8 mouse cellular contexts compared by ENCODE assay signal in genomic region chr5:124112531-124112930, GRCm38 (mm10). TPM values are rescaled to one million over a fixed set of nuclear protein-coding genes. Genes with fewer than 3 reads are reported as not detected.
DNase-seq lines count a peak whose midpoint lies in the region; ATAC-seq and TF ChIP-seq lines count a peak whose summit lies in the region.

No protein-coding gene starts in this region.

- TF ChIP-seq CTCF in kidney, adult 2 months (conservative IDR thresholded peaks at IDR 0.05; ENCODE audit: insufficient read depth, insufficient read length, low read depth, low read length): no peak

- H3K4me2 ChIP-seq in liver, embryonic 11.5 days: peak overlapping the region; percentile 85
- H3K4me2 ChIP-seq in neural tube, embryonic 13.5 days: peak overlapping the region; percentile 76

- peak overlapping the region; percentile 88 for H3K9ac ChIP-seq in liver, embryonic 11.5 days (ENCODE audit: low read depth, low read length)
- H3K9ac ChIP-seq in neural tube, embryonic 13.5 days: peak overlapping the region; percentile 75

- peak; percentile 58 for DNase-seq in kidney, adult 2 months
- no peak for DNase-seq in kidney, adult 18-20 months
- DNase-seq in adrenal gland, postnatal 36 days: peak; percentile 63 to 65
- peak; percentile 33 for DNase-seq in heart, postnatal 4 days
- DNase-seq in liver, embryonic 11.5 days (ENCODE audit: low spot score): no peak
- DNase-seq in right cerebral cortex, adult 18-20 months: no peak
- DNase-seq in urinary bladder, adult 2 months (ENCODE audit: low spot score): no peak

- H3K27me3 ChIP-seq in kidney, adult 2 months (replicated peaks; ENCODE audit: control insufficient read depth, insufficient read depth, low read length): no peaks in the 10 kb centered on the region
- H3K27me3 ChIP-seq in liver, embryonic 11.5 days (replicated peaks; ENCODE audit: control insufficient read depth, insufficient read depth, low read length): no peaks in the 10 kb centered on the region
- H3K27me3 ChIP-seq in neural tube, embryonic 13.5 days: no peaks in the 10 kb centered on the region

- 0% methylated on average over 18 of the region's 18 CpGs for WGBS in kidney, adult 2 months
- 1% methylated on average over 18 of the region's 18 CpGs for WGBS in liver, embryonic 11.5 days
- under 1% methylated on average over 18 of the region's 18 CpGs for WGBS in neural tube, embryonic 13.5 days

- H3K4me3 ChIP-seq in kidney, adult 2 months (ENCODE audit: insufficient read depth, low read depth, low read length): peak overlapping the region; percentile 92
- peak overlapping the region; percentile 95 for H3K4me3 ChIP-seq in liver, embryonic 11.5 days (ENCODE audit: low read depth, low read length)
- peak overlapping the region; percentile 59 for H3K4me3 ChIP-seq in neural tube, embryonic 13.5 days

- no peaks in the 10 kb centered on the region for H3K36me3 ChIP-seq in kidney, adult 2 months (ENCODE audit: control insufficient read depth, insufficient read depth, low read length)
- H3K36me3 ChIP-seq in liver, embryonic 11.5 days (ENCODE audit: control insufficient read depth, insufficient read depth, low read length): 0 out of 2 replicates have a peak, but pooled peaks cover 3% of the 10 kb centered on the region
- H3K36me3 ChIP-seq in neural tube, embryonic 13.5 days: peaks cover 9% of the 10 kb centered on the region

- ATAC-seq in liver, embryonic 11.5 days (replicated peaks; ENCODE audit: low FRiP score): no peak
- ATAC-seq in neural tube, embryonic 13.5 days (ENCODE audit: low read depth): no peak

- H3K9me3 ChIP-seq in liver, embryonic 11.5 days (ENCODE audit: control insufficient read depth, low read length): no peaks in the 10 kb centered on the region
- no peaks in the 10 kb centered on the region for H3K9me3 ChIP-seq in neural tube, embryonic 13.5 days

- no peak for TF ChIP-seq POLR2A in kidney, adult 2 months (IDR thresholded peaks at IDR 0.05; ENCODE audit: low read depth, low read length)

- H3K4me1 ChIP-seq in kidney, adult 2 months (ENCODE audit: control insufficient read depth, insufficient read depth, low read length): peaks cover 8% of the 10 kb centered on the region
- peaks cover 25% of the 10 kb centered on the region for H3K4me1 ChIP-seq in liver, embryonic 11.5 days (replicated peaks; ENCODE audit: control insufficient read depth, insufficient read depth, low read length)
- peaks cover 47% of the 10 kb centered on the region for H3K4me1 ChIP-seq in neural tube, embryonic 13.5 days (replicated peaks)

- peak overlapping the region; percentile 68 for H3K27ac ChIP-seq in kidney, adult 2 months (ENCODE audit: insufficient read depth, low read depth, low read length)
- peak overlapping the region; percentile 89 for H3K27ac ChIP-seq in liver, embryonic 11.5 days (ENCODE audit: low read depth, low read length)
- H3K27ac ChIP-seq in neural tube, embryonic 13.5 days (replicated peaks): peak overlapping the region; percentile 92

RNA-seq across cellular contexts. Expression of gene Ogfod2, which starts 0.4 kb away (rescaled TPM):
- 54.9 and 71.9 TPM in 2 replicates for polyA plus RNA-seq in kidney, adult 2 months (2012; rRNA removed)
- 10 to 100 TPM; 34.2 to 41.1 TPM for total RNA-seq in adrenal gland, postnatal 36 days (2021)
- 10 to 100 TPM; 10.2 to 11.9 TPM for total RNA-seq in heart, postnatal 4 days (2021)
- 23.3 and 29.0 TPM in 2 replicates for polyA plus RNA-seq in liver, embryonic 11.5 days (2014; fragmentation: Nextera tagmentation; extraction: Ambion mirVana)
- 34.1 TPM in 2 replicates for polyA plus RNA-seq in neural tube, embryonic 13.5 days (2015; fragmentation: Nextera tagmentation; extraction: Ambion mirVana)
- 24.8 and 32.2 TPM in 2 replicates for polyA plus RNA-seq in urinary bladder, adult 2 months (2012; rRNA removed)

RNA-seq across cellular contexts. Expression of gene Arl6ip4, which starts 3.4 kb away (rescaled TPM):
- 28.9 and 31.5 TPM in 2 replicates for polyA plus RNA-seq in kidney, adult 2 months (2012; rRNA removed)
- 10 to 100 TPM; 50.0 to 69.2 TPM for total RNA-seq in adrenal gland, postnatal 36 days (2021)
- 10 to 100 TPM; 55.1 to 68.4 TPM for total RNA-seq in heart, postnatal 4 days (2021)
- polyA plus RNA-seq in liver, embryonic 11.5 days (2014; fragmentation: Nextera tagmentation; extraction: Ambion mirVana): 122 and 138 TPM in 2 replicates
- 79.1 and 81.1 TPM in 2 replicates for polyA plus RNA-seq in neural tube, embryonic 13.5 days (2015; fragmentation: Nextera tagmentation; extraction: Ambion mirVana)
- 62.5 and 67.0 TPM in 2 replicates for polyA plus RNA-seq in urinary bladder, adult 2 months (2012; rRNA removed)

RNA-seq across cellular contexts. Expression of gene Abcb9, which starts 16.9 kb away (rescaled TPM):
- polyA plus RNA-seq in kidney, adult 2 months (2012; rRNA removed): 8.1 and 8.5 TPM in 2 replicates
- 10 to 100 TPM; 10.8 to 11.4 TPM for total RNA-seq in adrenal gland, postnatal 36 days (2021)
- 1 to 10 TPM; 4.9 to 5.5 TPM for total RNA-seq in heart, postnatal 4 days (2021)
- 4.1 and 4.8 TPM in 2 replicates for polyA plus RNA-seq in liver, embryonic 11.5 days (2014; fragmentation: Nextera tagmentation; extraction: Ambion mirVana)
- 8.1 and 10.3 TPM in 2 replicates for polyA plus RNA-seq in neural tube, embryonic 13.5 days (2015; fragmentation: Nextera tagmentation; extraction: Ambion mirVana)
- 2.2 and 3.8 TPM in 2 replicates for polyA plus RNA-seq in urinary bladder, adult 2 months (2012; rRNA removed)

Comparison
In these comparisons a context has a peak if more than half of its experiments do, and no peak if none do; other contexts are left out.
1. DNase-seq: peak in kidney, adult 2 months (single experiment), adrenal gland, postnatal 36 days (2 of 2) and heart, postnatal 4 days (single experiment); none in kidney, adult 18-20 months (single experiment), liver, embryonic 11.5 days (single experiment), right cerebral cortex, adult 18-20 months (single experiment) and urinary bladder, adult 2 months (single experiment).
2. Peak in every context shown above with its lines, with median percentiles within 50 percentile points of each other: H3K27ac ChIP-seq and H3K4me3 ChIP-seq.